Comparison of ENCODE assay signal across 16 mouse cellular contexts in the genomic region with DNA sequence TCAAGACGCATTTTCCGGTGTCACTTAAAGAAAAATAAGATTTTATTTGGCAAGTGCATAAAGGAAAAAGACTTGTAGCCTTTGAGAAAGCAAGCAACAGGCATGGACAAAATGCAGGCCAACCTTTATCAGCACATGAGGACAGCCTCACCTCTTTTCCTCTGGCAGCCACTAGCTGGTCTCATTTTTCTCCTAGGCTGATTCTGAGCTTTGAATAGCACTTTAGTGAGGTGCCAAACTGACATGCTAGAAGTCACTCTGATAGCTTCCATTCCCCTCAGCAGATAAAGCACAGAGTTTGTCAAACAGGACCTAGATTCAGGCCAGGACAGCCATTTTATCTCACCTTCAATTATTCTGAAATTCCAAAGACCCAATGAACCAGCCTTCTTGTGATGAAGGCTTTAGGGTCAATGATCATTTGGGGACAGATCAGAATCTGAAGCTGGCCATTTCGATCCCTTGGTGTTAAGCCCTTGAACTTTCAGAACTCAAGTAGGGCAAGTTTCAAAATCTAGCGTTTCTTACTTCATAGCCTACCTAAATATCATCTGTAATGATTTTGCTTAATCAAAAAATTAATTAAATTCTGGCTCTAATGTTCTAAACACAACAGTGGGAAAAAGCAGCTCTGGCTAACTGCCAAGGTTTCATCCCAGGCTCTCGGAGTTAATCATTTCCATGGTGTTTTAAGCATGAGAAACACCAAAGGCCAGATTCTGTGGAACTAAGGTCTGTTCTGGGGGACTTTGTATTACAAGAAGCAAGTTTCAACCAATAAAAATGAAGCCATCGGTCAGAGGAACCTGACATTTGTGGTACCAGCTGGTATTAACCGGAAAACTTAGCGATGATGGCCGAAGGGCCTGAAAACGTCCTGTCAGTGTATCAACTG. TPM values are rescaled to one million over a fixed set of nuclear protein-coding genes. Genes with fewer than 3 reads are reported as not detected.
DNase-seq lines count a peak whose midpoint lies in the region; ATAC-seq and TF ChIP-seq lines count a peak whose summit lies in the region.
"Had no signal": no experiment of that assay in that cellular context is flagged by ENCODE, and none has a peak within 500 bp of the region (broad histone marks: within the 10 kb centered on the region; RNA-seq: fewer than 3 reads in every experiment).

No protein-coding gene starts in this region.

- WGBS in liver, embryonic 13.5 days (ENCODE audit: insufficient replicate concordance), result 74% methylated on average over 10 of the region's 10 CpGs

- no peak for TF ChIP-seq CTCF in left cerebral cortex, adult 2 months (IDR thresholded peaks at IDR 0.05)

- H3K4me2 ChIP-seq in liver, embryonic 13.5 days, result no peak overlapping the region
- H3K4me2 ChIP-seq: midbrain, embryonic 15.5 days; neural tube, embryonic 15.5 days had no signal

- no peak overlapping the region for H3K4me3 ChIP-seq in liver, embryonic 13.5 days (replicated peaks)
- no peak overlapping the region for H3K4me3 ChIP-seq in left cerebral cortex, adult 2 months
- H3K4me3 ChIP-seq: embryonic facial prominence, embryonic 10.5 days; midbrain, embryonic 15.5 days; neural tube, embryonic 15.5 days had no signal

- no peak overlapping the region for H3K9ac ChIP-seq in liver, embryonic 13.5 days
- H3K9ac ChIP-seq: midbrain, embryonic 15.5 days; neural tube, embryonic 15.5 days had no signal

- H3K27me3 ChIP-seq in liver, embryonic 13.5 days, result no peaks in the 10 kb centered on the region
- H3K27me3 ChIP-seq: midbrain, embryonic 15.5 days; neural tube, embryonic 15.5 days had no signal

- peak; percentile 29 to 74 for DNase-seq in heart, adult 18-20 months
- DNase-seq in heart, postnatal 36 days, result no peak
- DNase-seq in heart, adult 9 months (ENCODE audit: low spot score in 2 of 2), result peak; percentile 46 to 52
- DNase-seq in kidney, adult 18-20 months, result peak; percentile 67
- DNase-seq in liver, embryonic 13.5 days, result no peak
- no peak for DNase-seq in adrenal gland, postnatal 25 days
- no peak for DNase-seq in MN1 (ENCODE audit: low spot score)
- DNase-seq in left cerebral cortex, adult 2 months (ENCODE audit: extremely low spot score in 1 of 2, low spot score in 2 of 2), result no peak
- DNase-seq: adrenal gland, adult 2 months; cerebellum, adult 18-20 months; gastrocnemius, postnatal 14 days; lung, postnatal 14 days; right cerebral cortex, postnatal 25 days had no signal

- intact Hi-C loops in heart, postnatal 36 days (cut with DNase I), result loop anchor here (5.0 kb wide), 1 partner anchor 110 kb away; the partner anchor contains the start of gene Itpr1
- intact Hi-C loops in left cerebral cortex, adult 2 months (cut with DNase I), result no loop called here

- 0 out of 2 replicates have a peak overlapping the region, but pooled peaks have one; percentile 7 for H3K27ac ChIP-seq in liver, embryonic 13.5 days
- no peak overlapping the region for H3K27ac ChIP-seq in left cerebral cortex, adult 2 months
- H3K27ac ChIP-seq: embryonic facial prominence, embryonic 10.5 days; midbrain, embryonic 15.5 days; neural tube, embryonic 15.5 days had no signal

- no peaks in the 10 kb centered on the region for H3K36me3 ChIP-seq in liver, embryonic 13.5 days
- H3K36me3 ChIP-seq: embryonic facial prominence, embryonic 10.5 days; midbrain, embryonic 15.5 days; neural tube, embryonic 15.5 days had no signal

- no peaks in the 10 kb centered on the region for H3K4me1 ChIP-seq in liver, embryonic 13.5 days (replicated peaks)

- peak; percentile 35; the same call in 1 of the 2 replicates for ATAC-seq in liver, embryonic 13.5 days (ENCODE audit: low read depth)
- ATAC-seq: midbrain, embryonic 15.5 days had no signal

- no peaks in the 10 kb centered on the region for H3K9me3 ChIP-seq in liver, embryonic 13.5 days (replicated peaks)
- H3K9me3 ChIP-seq: embryonic facial prominence, embryonic 10.5 days; midbrain, embryonic 15.5 days; neural tube, embryonic 15.5 days had no signal

RNA-seq across cellular contexts. Expression of gene Setmar, which starts 37.3 kb away (rescaled TPM):
- total RNA-seq in heart, adult 18-20 months (2021), result 1 to 10 TPM; 3.0 to 3.5 TPM
- 1 to 10 TPM; 2.9 to 4.3 TPM for total RNA-seq in heart, postnatal 36 days (2021)
- 1.9 and 2.5 TPM in 2 replicates for polyA plus RNA-seq in liver, embryonic 13.5 days (2015; fragmentation: Nextera tagmentation; extraction: Ambion mirVana)
- 6.3 and 7.7 TPM in 2 replicates for total RNA-seq in adrenal gland, postnatal 25 days (2021)
- total RNA-seq in left cerebral cortex, adult 2 months (2021), result 10 to 100 TPM in 1 of 2 experiments, 1 to 10 TPM in 1; 9.0 to 11.2 TPM

Comparison
In these comparisons a context has a peak if more than half of its experiments do, and no peak if none do; other contexts are left out.
1. DNase-seq: peak in heart, adult 18-20 months (2 of 2), heart, adult 9 months (2 of 2) and kidney, adult 18-20 months (single experiment); none in heart, postnatal 36 days (0 of 2), liver, embryonic 13.5 days (single experiment), adrenal gland, postnatal 25 days (single experiment), MN1 (single experiment) and left cerebral cortex, adult 2 months (0 of 2).